Comparison of ENCODE assay signal across 21 mouse cellular contexts in genomic region chr13:89782886-89783285, GRCm38 (mm10). TPM values are rescaled to one million over a fixed set of nuclear protein-coding genes. Genes with fewer than 3 reads are reported as not detected.
DNase-seq lines count a peak whose midpoint lies in the region; ATAC-seq and TF ChIP-seq lines count a peak whose summit lies in the region.
"Had no signal": no experiment of that assay in that cellular context is flagged by ENCODE, and none has a peak within 500 bp of the region (broad histone marks: within the 10 kb centered on the region; RNA-seq: fewer than 3 reads in every experiment).

No protein-coding gene starts in this region.

- no peak overlapping the region for H3K9ac ChIP-seq in kidney, postnatal 0 days (ENCODE audit: low read depth, low read length)
- no peak overlapping the region for H3K9ac ChIP-seq in stomach, postnatal 0 days (ENCODE audit: low read length)
- H3K9ac ChIP-seq: embryonic facial prominence, embryonic 12.5 days; heart, embryonic 15.5 days; hindbrain, embryonic 14.5 days; intestine, embryonic 15.5 days had no signal

- H3K4me3 ChIP-seq in kidney, postnatal 0 days (replicated peaks; ENCODE audit: low read depth, low read length) = no peak overlapping the region
- H3K4me3 ChIP-seq in stomach, postnatal 0 days (ENCODE audit: low read depth, low read length) = no peak overlapping the region
- H3K4me3 ChIP-seq: embryonic facial prominence, embryonic 12.5 days; forebrain, embryonic 10.5 days; heart, adult 2 months; heart, embryonic 15.5 days; intestine, embryonic 15.5 days had no signal

- H3K27me3 ChIP-seq in kidney, postnatal 0 days (ENCODE audit: insufficient read depth, low read length) = no peaks in the 10 kb centered on the region
- no peaks in the 10 kb centered on the region for H3K27me3 ChIP-seq in stomach, postnatal 0 days (ENCODE audit: control insufficient read depth, insufficient read depth, low read length)
- H3K27me3 ChIP-seq: embryonic facial prominence, embryonic 12.5 days; heart, embryonic 15.5 days; intestine, embryonic 15.5 days had no signal

- ATAC-seq in kidney, postnatal 0 days (replicated peaks; ENCODE audit: low FRiP score, low read depth) = no peak
- peak; percentile 80 for ATAC-seq in stomach, postnatal 0 days (ENCODE audit: low FRiP score, low TSS enrichment)
- ATAC-seq: forebrain, embryonic 14.5 days; intestine, embryonic 15.5 days had no signal

- no peak overlapping the region for H3K4me2 ChIP-seq in kidney, postnatal 0 days (ENCODE audit: low read length)
- H3K4me2 ChIP-seq in stomach, postnatal 0 days (replicated peaks; ENCODE audit: low read depth) = no peak overlapping the region
- H3K4me2 ChIP-seq: embryonic facial prominence, embryonic 12.5 days; heart, embryonic 11.5 days; heart, embryonic 15.5 days; hindbrain, embryonic 14.5 days; intestine, embryonic 15.5 days had no signal

- no peaks in the 10 kb centered on the region for H3K9me3 ChIP-seq in kidney, postnatal 0 days (replicated peaks; ENCODE audit: low read length)
- no peaks in the 10 kb centered on the region for H3K9me3 ChIP-seq in stomach, postnatal 0 days (ENCODE audit: control insufficient read depth, low read length)
- H3K9me3 ChIP-seq: embryonic facial prominence, embryonic 12.5 days; forebrain, embryonic 10.5 days; heart, embryonic 15.5 days; intestine, embryonic 15.5 days had no signal

- H3K36me3 ChIP-seq in kidney, postnatal 0 days (ENCODE audit: insufficient read depth, low read length) = no peaks in the 10 kb centered on the region
- no peaks in the 10 kb centered on the region for H3K36me3 ChIP-seq in stomach, postnatal 0 days (ENCODE audit: control insufficient read depth, insufficient read depth, low read length)
- H3K36me3 ChIP-seq: embryonic facial prominence, embryonic 12.5 days; forebrain, embryonic 10.5 days; heart, embryonic 15.5 days; intestine, embryonic 15.5 days had no signal

- DNase-seq in kidney, postnatal 0 days (ENCODE audit: low spot score) = peak; percentile 10
- no peak for DNase-seq in kidney, adult 18-20 months
- DNase-seq in 416B (ENCODE audit: low read depth) = peak; percentile 80
- DNase-seq in NIH3T3 (ENCODE audit: low read depth) = peak; percentile 53
- peak; percentile 26 for DNase-seq in stomach, postnatal 0 days (ENCODE audit: low spot score)
- no peak for DNase-seq in embryo, embryonic 10 days (ENCODE audit: low spot score)
- DNase-seq in kidney, postnatal 36 days = no peak
- DNase-seq: adrenal gland, adult 2 months; adrenal gland, postnatal 25 days; cerebellum, adult 18-20 months; cerebellum, adult 9-11 months; embryo, embryonic 11 days; heart, adult 2 months; heart, postnatal 14 days had no signal

- peak; percentile 43 for TF ChIP-seq EP300 in stomach, postnatal 0 days (optimal IDR thresholded peaks at IDR 0.05)

- no peaks in the 10 kb centered on the region for H3K4me1 ChIP-seq in kidney, postnatal 0 days (replicated peaks; ENCODE audit: insufficient read depth, low read length)
- no peaks in the 10 kb centered on the region for H3K4me1 ChIP-seq in stomach, postnatal 0 days (replicated peaks; ENCODE audit: control insufficient read depth, insufficient read depth)
- H3K4me1 ChIP-seq: embryonic facial prominence, embryonic 12.5 days; heart, embryonic 15.5 days; intestine, embryonic 15.5 days had no signal

- no peak for TF ChIP-seq CTCF in kidney, postnatal 0 days (IDR thresholded peaks at IDR 0.05; ENCODE audit: low read depth)
- no peak for TF ChIP-seq CTCF in stomach, postnatal 0 days (IDR thresholded peaks at IDR 0.05; ENCODE audit: low read depth)

- WGBS in kidney, postnatal 0 days = 52% methylated on average over 2 of the region's 2 CpGs
- 16% methylated on average over 2 of the region's 2 CpGs for WGBS in stomach, postnatal 0 days

- no peak overlapping the region for H3K27ac ChIP-seq in kidney, postnatal 0 days
- H3K27ac ChIP-seq in stomach, postnatal 0 days (replicated peaks) = no peak overlapping the region
- H3K27ac ChIP-seq: embryonic facial prominence, embryonic 12.5 days; forebrain, embryonic 10.5 days; heart, adult 2 months; heart, embryonic 15.5 days; hindbrain, embryonic 14.5 days; intestine, embryonic 15.5 days had no signal

RNA-seq across cellular contexts. Expression of gene Vcan, which starts 40.6 kb away (rescaled TPM):
- 36.8 and 37.1 TPM in 2 replicates for polyA plus RNA-seq in kidney, postnatal 0 days (2015; fragmentation: Nextera tagmentation; extraction: Ambion mirVana)
- 7.6 and 10.0 TPM in 2 replicates for polyA plus RNA-seq in stomach, postnatal 0 days (2015; fragmentation: Nextera tagmentation; extraction: Ambion mirVana)

Comparison
In these comparisons a context has a peak if more than half of its experiments do, and no peak if none do; other contexts are left out.
1. DNase-seq: peak in kidney, postnatal 0 days (single experiment), 416B (single experiment), NIH3T3 (single experiment) and stomach, postnatal 0 days (single experiment); none in kidney, adult 18-20 months (single experiment), embryo, embryonic 10 days (single experiment) and kidney, postnatal 36 days (0 of 2).